Mouse (Mus musculus): ENCODE measurements at regions not wholly inside any gene's neighbourhood (a gene's known extent, or its start where the extent isn't known, plus 50 kb on each side); places are given as distances from the start of the nearest gene placed in this dataset.
"Not testable (repeated sequence)": the region's sequence is repeated elsewhere in the genome, so short reads cannot be mapped to it uniquely, and the experiment has no call there.

DNA sequence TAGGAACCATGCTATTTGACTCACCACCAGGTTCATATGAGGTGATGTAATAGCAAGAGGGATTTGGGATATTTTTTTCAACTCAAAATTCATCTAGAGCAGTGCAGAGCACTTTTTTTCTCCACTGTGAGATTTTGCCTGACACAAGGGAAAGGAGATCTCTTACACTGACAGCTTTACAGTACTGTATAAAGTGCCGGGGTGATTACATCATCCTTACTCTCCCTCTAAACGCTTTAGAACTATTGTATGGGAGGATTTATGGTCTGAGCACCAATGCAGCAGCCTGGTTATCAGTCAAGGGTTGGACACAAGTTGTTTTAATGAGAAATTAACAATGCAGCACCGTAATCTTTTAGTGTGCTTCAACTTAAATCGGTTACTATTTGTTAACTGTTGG is 196.5 kb downstream of the Bmp2 start:
- no peak for DNase-seq

DNA sequence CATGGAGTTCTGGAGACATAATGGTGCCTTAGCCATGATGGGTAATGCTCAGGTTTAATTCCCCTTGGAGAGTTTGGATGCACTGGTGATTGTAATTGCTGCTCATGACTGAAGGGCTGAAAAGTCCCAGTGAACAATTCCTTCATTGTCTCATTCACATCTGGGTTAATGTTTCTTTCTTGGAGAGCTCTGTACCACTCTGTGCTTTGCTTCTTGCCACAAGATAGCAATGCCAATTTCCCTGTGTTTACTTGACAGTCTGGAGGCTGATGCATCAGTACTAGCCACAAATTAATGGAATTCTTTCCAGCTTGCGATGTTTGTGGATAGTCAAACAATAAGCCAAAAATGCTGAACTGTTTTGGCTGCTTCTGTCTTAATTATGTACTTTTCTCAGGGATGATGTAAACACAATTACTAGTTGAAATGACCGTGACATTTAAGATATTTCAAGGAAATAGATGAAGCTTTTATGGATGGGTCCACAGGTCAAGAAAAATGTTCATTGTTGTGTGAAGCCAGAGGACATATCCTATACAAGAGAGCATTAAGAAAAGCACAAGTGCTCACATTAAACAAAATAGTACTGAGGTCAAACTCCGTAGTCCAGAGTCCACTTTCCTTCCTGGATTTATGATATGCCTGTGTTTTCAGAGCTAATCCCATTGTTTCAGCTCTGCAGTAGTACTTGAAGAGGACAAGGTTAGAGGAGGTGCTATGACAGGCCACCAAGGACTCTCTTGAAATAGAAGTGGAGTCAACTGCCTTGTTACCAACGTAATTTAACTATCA is 198.1 kb downstream of the Bmp2 start:
- no peak for DNase-seq

DNA sequence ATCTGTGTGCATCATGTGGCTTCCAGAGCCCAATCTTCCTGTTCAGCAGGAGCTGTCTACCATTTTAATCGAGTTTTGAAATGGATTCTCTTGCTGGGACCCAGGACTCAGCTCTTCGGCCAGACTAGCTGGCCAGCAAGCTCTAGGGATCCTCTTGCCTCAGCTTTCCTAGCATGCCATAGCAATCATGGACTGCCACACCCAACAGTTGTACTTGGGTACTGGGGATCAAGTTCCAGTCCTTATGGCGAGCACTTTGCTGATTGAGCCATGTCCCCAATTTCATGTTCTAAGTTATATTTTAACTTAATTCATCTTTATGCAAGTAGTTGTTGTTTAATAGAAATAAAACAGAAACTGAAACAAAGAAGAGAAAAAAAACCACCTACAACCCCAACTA is 202.1 kb downstream of the Bmp2 start:
- DNase-seq: no peak

DNA sequence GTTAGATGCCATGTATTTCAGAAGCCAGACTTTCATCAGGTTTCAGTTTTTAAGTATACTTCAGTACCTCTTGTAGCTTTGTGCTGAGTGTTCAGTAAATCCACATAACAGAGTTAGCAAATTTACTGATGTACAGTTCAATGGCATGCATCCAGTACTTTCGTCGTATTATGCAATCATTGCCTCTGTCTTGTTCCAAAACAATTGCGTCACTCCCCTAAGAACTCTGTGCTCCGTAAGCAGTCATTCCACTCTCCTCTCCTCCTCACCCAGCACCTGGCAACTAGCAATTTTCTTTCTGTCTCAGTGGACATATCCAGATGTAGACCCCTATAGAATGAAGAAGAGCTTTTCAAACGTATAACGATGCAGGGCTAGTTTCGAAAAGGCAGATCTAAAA is 209.5 kb downstream of the Bmp2 start:
- peak; percentile 47 to 85 for DNase-seq

DNA sequence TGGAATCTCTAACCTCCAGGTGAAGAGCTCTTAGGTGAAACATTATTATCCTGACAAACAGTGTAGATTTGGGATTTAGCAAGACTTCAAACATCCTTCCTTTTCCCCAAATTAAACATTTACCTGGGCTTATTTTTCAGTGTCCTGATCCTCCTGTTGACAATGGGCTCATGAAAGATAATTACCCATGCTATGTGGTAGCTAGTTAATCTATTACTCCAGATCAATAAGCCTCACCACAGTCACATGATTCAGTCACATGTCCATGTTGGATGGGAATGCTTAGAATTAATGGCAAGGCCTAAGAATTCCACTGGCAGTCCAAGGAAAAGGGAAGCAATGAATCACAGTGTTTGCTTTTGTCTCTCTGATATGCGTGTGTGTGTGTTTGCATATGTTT is 216.6 kb downstream of the Bmp2 start:
- no peak for DNase-seq

DNA sequence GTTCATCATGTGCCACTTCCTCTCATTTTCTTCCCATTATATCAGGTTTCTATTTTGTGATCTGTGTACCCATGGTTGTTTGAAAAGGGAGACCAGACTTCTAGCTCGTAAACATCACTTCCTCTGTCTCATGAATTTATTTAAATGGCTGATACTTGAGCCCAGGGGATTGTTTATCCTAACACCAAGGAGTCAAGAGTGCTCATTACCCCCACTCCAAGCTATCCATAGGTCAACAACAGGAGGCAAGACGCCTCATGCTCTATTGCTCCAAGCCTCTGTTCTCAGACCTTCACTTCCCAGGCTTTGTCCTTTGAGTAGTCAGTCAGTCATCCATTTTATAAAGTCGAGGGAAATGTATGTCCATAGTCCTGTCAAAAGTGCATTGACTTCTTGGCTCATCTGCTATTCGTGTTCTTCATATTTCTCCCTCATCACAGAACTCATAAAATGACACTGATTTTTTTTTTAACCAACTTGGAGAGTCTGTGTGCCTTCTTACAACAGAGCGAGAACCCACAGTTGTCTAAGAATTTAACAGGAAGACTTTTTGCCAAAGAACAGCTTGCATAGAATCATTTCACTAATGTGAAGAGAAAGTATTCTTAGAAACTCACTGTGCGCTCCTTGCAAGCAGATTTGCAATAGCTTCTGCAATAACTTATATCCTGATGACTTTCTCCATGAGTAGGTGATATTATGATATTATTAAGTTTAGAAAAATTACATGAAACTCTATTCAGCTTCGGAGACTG is 231.8 kb downstream of the Bmp2 start:
- DNase-seq: no peak

DNA sequence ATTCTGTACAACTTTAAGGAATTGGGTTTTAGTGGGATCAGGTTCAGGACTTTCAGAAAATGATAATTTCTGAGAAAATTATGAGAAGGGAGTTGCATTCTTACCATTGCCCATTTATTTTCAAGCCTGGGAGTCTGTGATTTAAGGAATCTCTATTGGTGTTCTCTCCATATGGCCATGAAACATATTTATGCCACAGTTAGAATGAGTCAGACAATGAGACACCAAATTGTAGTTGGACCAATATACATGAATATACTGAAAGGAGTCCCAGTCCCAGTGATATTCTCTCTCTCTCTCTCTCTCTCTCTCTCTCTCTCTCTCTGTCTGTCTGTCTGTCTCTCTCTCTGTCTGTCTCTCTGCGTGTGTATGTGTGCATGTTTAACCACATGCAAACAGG is 239.1 kb downstream of the Bmp2 start:
- no peak for DNase-seq

DNA sequence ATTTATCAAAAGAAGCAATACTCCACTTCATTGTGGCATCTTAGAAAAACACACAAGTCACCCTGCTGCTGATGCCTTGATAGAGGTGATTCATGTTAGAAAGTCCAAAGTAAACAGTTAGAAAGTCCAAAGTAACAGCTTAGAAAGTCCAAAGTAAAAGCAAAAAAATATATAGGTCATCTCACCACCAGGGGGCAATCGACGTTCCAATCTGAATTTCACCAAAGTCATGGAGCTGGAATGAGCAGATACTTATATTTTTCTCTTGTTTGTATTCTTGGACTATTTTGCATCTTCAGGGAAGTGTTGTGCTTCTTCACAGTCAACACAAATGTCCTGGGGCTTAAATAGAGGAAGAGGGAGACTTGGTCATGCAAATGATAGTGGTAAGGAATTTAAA is 241.3 kb downstream of the Bmp2 start:
- peak in 1 of 2 experiments; percentile 7 for DNase-seq

DNA sequence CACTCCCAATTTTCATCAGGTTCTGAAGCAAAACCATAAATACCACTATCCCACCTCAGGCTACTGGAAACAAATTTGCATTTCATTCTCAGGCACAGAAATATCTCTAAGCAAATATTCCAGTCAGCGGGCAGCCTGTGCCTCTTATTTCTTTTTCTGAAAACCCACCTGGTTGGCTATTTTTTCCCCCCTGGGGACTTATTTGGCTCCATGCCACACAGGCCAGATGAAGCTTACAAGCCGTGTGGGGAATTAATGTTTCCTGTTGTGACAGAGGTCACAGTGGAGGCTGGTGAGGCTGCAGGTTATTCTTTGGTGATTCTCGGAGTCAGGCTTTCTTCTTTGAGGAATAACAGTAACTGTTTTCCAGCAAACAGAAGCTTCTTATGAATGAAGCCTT is 250.7 kb downstream of the Bmp2 start:
- no peak for DNase-seq

DNA sequence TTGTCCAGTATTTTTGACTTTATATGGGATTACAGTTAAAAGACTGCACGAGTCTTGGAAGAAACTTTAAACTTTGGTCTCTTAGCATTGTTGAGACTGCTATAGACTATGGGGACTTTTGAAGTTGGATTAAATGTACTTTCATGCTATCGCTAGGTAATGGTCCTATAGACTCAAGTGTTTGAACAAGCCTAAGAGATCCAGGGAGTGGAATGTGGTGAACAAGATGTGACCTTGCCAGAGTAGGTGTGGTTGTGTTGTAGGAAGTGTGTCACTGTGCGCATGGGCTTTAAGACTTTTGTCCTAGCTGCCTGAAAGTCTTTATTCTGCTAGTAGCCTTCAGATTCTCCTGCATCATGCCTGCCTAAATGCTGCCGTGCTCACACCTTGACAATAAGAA is 269.5 kb downstream of the Bmp2 start:
- peak in 1 of 2 experiments; percentile 8 for DNase-seq

DNA sequence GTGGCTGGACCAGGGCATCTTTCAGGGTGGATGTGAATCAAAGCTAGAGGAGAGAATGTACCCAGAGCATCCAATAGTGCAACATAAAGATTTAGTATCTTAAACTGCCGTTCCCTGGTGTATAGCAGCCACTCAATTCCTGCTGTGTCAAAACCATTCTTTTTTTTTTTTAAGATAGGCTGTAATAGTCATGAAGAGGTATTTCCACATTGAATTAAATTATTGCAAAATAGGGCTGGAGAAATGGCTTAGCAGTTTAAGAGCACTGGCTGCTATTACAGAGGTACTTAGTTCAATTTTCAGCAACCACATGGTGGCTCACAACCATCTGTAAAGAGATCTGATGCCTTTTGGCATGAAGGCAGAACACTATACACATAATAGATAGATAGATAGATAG is 277.4 kb downstream of the Bmp2 start:
- DNase-seq: peak in 1 of 2 experiments; percentile 1

DNA sequence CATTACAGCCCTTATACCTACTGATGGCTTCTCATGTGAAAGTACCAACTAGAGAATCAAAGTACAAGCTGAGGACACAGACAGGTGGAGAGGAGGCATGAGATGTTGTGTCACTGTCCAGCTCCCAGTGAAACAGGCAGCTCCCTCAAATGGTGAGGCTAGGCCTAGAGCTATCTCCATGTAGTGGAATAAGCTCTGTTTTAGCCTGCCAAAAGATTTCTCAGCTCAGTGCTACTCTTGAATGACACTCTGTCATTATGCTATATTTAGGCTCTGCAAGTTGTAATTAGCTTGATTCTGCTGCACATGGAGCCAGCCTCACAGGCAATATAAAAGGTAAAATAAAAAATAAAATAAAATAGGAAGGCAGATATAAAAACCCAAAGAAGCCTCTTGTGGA is 298.5 kb downstream of the Bmp2 start:
- no peak for DNase-seq

DNA sequence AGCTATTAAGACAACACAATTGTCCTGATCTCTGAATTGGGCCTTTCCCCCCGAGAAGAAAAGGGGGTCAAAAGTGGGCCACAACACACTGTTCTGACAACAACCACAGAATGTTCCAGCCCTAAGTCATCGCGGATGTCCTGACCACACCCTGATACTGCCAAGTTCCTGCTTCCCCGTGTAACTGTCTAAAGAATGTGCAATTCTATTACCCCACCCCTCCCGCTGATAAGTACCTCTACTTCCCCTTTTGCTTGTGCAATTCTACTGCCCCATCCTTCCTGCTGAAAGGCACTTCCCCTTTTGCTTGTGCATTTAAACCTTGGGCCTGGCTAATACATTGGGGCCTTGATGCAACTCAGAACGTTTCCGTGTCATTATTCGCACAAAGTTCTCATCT is 323.0 kb downstream of the Bmp2 start:
- DNase-seq: not testable (repeated sequence)

DNA sequence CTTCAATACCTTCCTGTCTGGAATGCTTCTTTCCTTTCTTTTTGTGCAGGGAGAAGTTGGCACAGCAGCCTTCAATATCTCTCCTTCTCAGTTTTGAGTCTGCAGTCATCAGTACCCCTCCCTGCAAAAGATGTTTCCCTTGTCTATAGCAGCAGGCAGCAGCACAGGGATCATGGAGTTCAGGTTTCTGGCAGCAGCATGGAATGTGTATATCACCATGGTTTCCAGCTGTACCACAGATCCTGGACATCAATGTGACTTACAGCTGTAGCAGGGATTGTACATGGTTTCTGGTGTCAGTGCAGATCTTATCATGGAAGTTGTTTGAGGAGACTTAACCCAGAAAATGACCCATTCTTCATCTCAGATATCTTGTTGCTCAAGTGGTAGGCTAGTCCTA is 331.7 kb downstream of the Bmp2 start:
- no peak for DNase-seq

DNA sequence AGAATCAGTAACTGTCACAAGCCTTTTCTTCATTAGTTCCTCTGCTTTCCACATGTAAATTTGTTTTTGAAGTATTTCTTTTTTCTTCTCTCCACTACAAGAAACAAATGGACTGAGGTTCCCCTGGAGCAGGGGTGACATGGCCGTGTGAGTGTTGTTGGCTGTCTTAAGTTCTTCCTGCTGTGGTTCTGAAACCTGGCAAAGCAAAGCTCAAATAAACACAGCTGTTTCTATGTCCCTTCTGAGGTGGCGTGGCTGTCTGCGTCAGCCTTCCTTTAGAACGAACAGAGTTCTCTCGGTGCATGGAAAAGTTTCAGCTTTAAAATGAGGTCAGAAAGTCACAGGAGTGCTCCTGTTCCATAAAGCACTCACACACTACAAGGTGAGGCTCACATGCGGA is 354.3 kb downstream of the Bmp2 start:
- peak in 1 of 2 experiments; percentile 1 for DNase-seq
